Mouse (Mus musculus) midbrain, postnatal 0 days (tissue): ENCODE measurements at regions not wholly inside any gene's neighbourhood (a gene's known extent, or its start where the extent isn't known, plus 50 kb on each side); places are given as distances from the start of the nearest gene placed in this dataset.

ENCODE experiments used
- ATAC-seq: fragments of 200-750 bp; cut with Nextera tagmentation; 2 replicates; pipeline ENCODE4 v1.8.0; 2017; ENCODE audit warnings: moderate number of reproducible peaks, mild to moderate bottlenecking, moderate TSS enrichment, moderate library complexity; ENCODE audit not compliant: low FRiP score
- DNase-seq: peaks from one replicate; pipeline ENCODE4 v3.0.0-alpha.2; 2015; ENCODE audit warnings: low spot score
- H3K27ac ChIP-seq: fragments of 300-500 bp; sonication (generic); 2 replicates; pipeline ENCODE4 v1.5.1; 2014; ENCODE audit warnings: low read depth, mild to moderate bottlenecking, low read length, mixed read lengths
- H3K27me3 ChIP-seq: fragments of 300-500 bp; sonication (generic); 2 replicates; pipeline ENCODE4 v1.6.1; 2014; ENCODE audit warnings: low read length, control low read depth, mixed read lengths; ENCODE audit not compliant: insufficient read depth
- H3K36me3 ChIP-seq: fragments of 300-500 bp; sonication (generic); 2 replicates; pipeline ENCODE4 v1.6.1; 2014; ENCODE audit warnings: low read length, control low read depth, mixed read lengths; ENCODE audit not compliant: insufficient read depth
- H3K4me1 ChIP-seq: fragments of 300-500 bp; sonication (generic); 2 replicates; pipeline ENCODE4 v1.6.1; 2014; ENCODE audit warnings: mild to moderate bottlenecking, control low read depth, antibody characterized with exemption, low read length, mixed read lengths; ENCODE audit not compliant: insufficient read depth
- H3K4me2 ChIP-seq: fragments of 300-500 bp; sonication (generic); 2 replicates; pipeline ENCODE4 v1.6.1; 2014; ENCODE audit warnings: low read depth, mild to moderate bottlenecking, low read length, mixed read lengths; ENCODE audit not compliant: poor library complexity, severe bottlenecking
- H3K4me3 ChIP-seq: fragments of 300-500 bp; sonication (generic); 2 replicates; pipeline ENCODE4 v1.5.1; 2014; ENCODE audit warnings: low read depth, mild to moderate bottlenecking, low read length, moderate library complexity
- H3K9ac ChIP-seq: fragments of 300-500 bp; sonication (generic); replicated peaks from 2 replicates; pipeline ENCODE4 v1.6.1; 2014; ENCODE audit warnings: mild to moderate bottlenecking, low read length, moderate library complexity, mixed read lengths; ENCODE audit not compliant: poor library complexity, severe bottlenecking
- H3K9me3 ChIP-seq: fragments of 300-500 bp; sonication (generic); 2 replicates; pipeline ENCODE4 v1.6.1; 2016; ENCODE audit warnings: low read length, control low read depth
- CTCF ChIP-seq: IDR thresholded peaks from 2 replicates; pipeline ENCODE4 v1.5.1; 2016; ENCODE audit warnings: antibody characterized with exemption, mild to moderate bottlenecking
- WGBS: fragments of 180-500 bp; shearing (Covaris S2); extraction: QIAGEN DNeasy Blood & Tissue Kit; methylation state at CpG from one replicate; pipeline ENCODE4 v1.1.7; 2014; 5-methylcytosine and 5-hydroxymethylcytosine counted together

- Histone ChIP-seq H3K27ac (no peak overlapping the region), H3K9ac (no peak overlapping the region), H3K4me1 (0 out of 2 replicates have a peak, but pooled peaks cover 2% of the 10 kb centered on the region), H3K4me3 (peak overlapping the region; percentile 11; the same call in 1 of the 2 replicates), H3K4me2 (peak overlapping the region; percentile 41), H3K27me3 (no peaks in the 10 kb centered on the region), H3K36me3 (no peaks in the 10 kb centered on the region), H3K9me3 (no peaks in the 10 kb centered on the region)
- DNase-seq (peak; percentile 34), ATAC-seq (no peak)
- TF ChIP-seq CTCF: no peak
- WGBS: 14% methylated on average over 10 of the region's 10 CpGs
Observed at GRCm38 (mm10) chr2:17861765-17862495, 130.7 kb upstream of the Nebl start.

GRCm38 (mm10) chr2:17860922-17861559, 129.8 kb upstream of the Nebl start:
- H3K27me3 ChIP-seq: no peaks in the 10 kb centered on the region
- H3K27ac ChIP-seq: no peak overlapping the region
- H3K36me3 ChIP-seq: no peaks in the 10 kb centered on the region
- H3K9me3 ChIP-seq: no peaks in the 10 kb centered on the region
- 0 out of 2 replicates have a peak, but pooled peaks cover 2% of the 10 kb centered on the region for H3K4me1 ChIP-seq
- no peak for ATAC-seq
- WGBS: 33% methylated on average over 4 of the region's 4 CpGs
- no peak for TF ChIP-seq CTCF
- H3K9ac ChIP-seq: no peak overlapping the region
- no peak overlapping the region for H3K4me3 ChIP-seq
- H3K4me2 ChIP-seq: peak overlapping the region; percentile 41
- no peak for DNase-seq

- H3K9me3 ChIP-seq: no peaks in the 10 kb centered on the region
- no peak overlapping the region for H3K27ac ChIP-seq
- H3K27me3 ChIP-seq: no peaks in the 10 kb centered on the region
- ATAC-seq (no peak), DNase-seq (peak; percentile 7)
- WGBS: 86% methylated on average over 8 of the region's 8 CpGs
- TF ChIP-seq CTCF: no peak
- H3K36me3 ChIP-seq: no peaks in the 10 kb centered on the region
- no peak overlapping the region for H3K4me2 ChIP-seq
- H3K4me3 ChIP-seq: no peak overlapping the region
- H3K4me1 ChIP-seq: 0 out of 2 replicates have a peak, but pooled peaks cover 2% of the 10 kb centered on the region
- no peak overlapping the region for H3K9ac ChIP-seq
Observed at GRCm38 (mm10) chr2:17859234-17859633, 128.0 kb upstream of the Nebl start.

- no peak overlapping the region for H3K27ac ChIP-seq
- H3K4me1 ChIP-seq: peaks cover 8% of the 10 kb centered on the region; the same call in 1 of the 2 replicates
- ATAC-seq: no peak
- H3K9me3 ChIP-seq: no peaks in the 10 kb centered on the region
- H3K4me2 ChIP-seq: no peak overlapping the region
- WGBS: 79% methylated on average over 8 of the region's 8 CpGs
- DNase-seq: no peak
- no peak overlapping the region for H3K4me3 ChIP-seq
- no peak for TF ChIP-seq CTCF
- H3K27me3 ChIP-seq: no peaks in the 10 kb centered on the region
- no peak overlapping the region for H3K9ac ChIP-seq
- no peaks in the 10 kb centered on the region for H3K36me3 ChIP-seq
Observed at GRCm38 (mm10) chr2:17858326-17858725, 127.1 kb upstream of the Nebl start.

GRCm38 (mm10) chr2:17855566-17856264, 124.5 kb upstream of the Nebl start:
- H3K4me1 ChIP-seq: peaks cover 10% of the 10 kb centered on the region; the same call in 1 of the 2 replicates
- no peaks in the 10 kb centered on the region for H3K27me3 ChIP-seq
- no peaks in the 10 kb centered on the region for H3K36me3 ChIP-seq
- 83% methylated on average over 11 of the region's 11 CpGs for WGBS
- no peak for ATAC-seq
- H3K9me3 ChIP-seq: no peaks in the 10 kb centered on the region
- no peak overlapping the region for H3K4me3 ChIP-seq
- H3K4me2 ChIP-seq: no peak overlapping the region
- TF ChIP-seq CTCF: no peak
- no peak overlapping the region for H3K27ac ChIP-seq
- no peak for DNase-seq
- H3K9ac ChIP-seq: no peak overlapping the region
